Mouse (Mus musculus) myocyte (in vitro differentiated cells): Measurements from ENCODE around the gene Sipa1l1. TPM values are rescaled to one million over a fixed set of nuclear protein-coding genes. Genes with fewer than 3 reads are reported as not detected.

Source experiments
- H3K27me3 ChIP-seq: one replicate; pipeline ENCODE4 v1.6.1; 2011; ENCODE audit not compliant: control insufficient read depth, insufficient read depth, insufficient read length
- H3K36me3 ChIP-seq: one replicate; pipeline ENCODE4 v1.6.1; 2011; ENCODE audit not compliant: control insufficient read depth, insufficient read depth
- H3K4me2 ChIP-seq: one replicate; pipeline ENCODE4 v1.6.1; 2011; ENCODE audit warnings: low read depth, control low read depth
- H3K4me3 ChIP-seq: one replicate; pipeline ENCODE4 v1.5.1; 2011; ENCODE audit warnings: mild to moderate bottlenecking, control low read depth, moderate library complexity
- H3K79me2 ChIP-seq: one replicate; pipeline ENCODE4 v1.6.1; 2011; ENCODE audit not compliant: control insufficient read depth, insufficient read depth
- H3ac ChIP-seq: one replicate; pipeline ENCODE4 v1.6.1; 2011; ENCODE audit not compliant: control insufficient read depth, insufficient read length
- CEBPB ChIP-seq: IDR thresholded peaks from 2 replicates; pipeline ENCODE4 v1.6.1; 2011; ENCODE audit warnings: mild to moderate bottlenecking, moderate library complexity; ENCODE audit not compliant: poor library complexity, insufficient read depth, severe bottlenecking
- E2F4 ChIP-seq: IDR thresholded peaks from one replicate; pipeline ENCODE4 v1.6.1; 2011; ENCODE audit warnings: mild to moderate bottlenecking, control low read depth, moderate library complexity; ENCODE audit not compliant: insufficient read depth
- MAX ChIP-seq: IDR thresholded peaks from one replicate; pipeline ENCODE4 v1.6.1; 2011; ENCODE audit warnings: low read depth, mild to moderate bottlenecking, control low read depth
- MYOD1 ChIP-seq, 3 experiments: IDR thresholded peaks; one replicate each; pipeline ENCODE4 v1.6.1; 2011; ENCODE audit warnings: control low read depth in 2 of 3, low read depth in 2 of 3, mild to moderate bottlenecking in 2 of 3, moderate library complexity in 1 of 3; ENCODE audit not compliant: insufficient read length in 2 of 3, control insufficient read depth in 1 of 3
- MYOG ChIP-seq, 3 experiments: IDR thresholded peaks; one replicate each; pipeline ENCODE4 v1.6.1; 2011; ENCODE audit warnings: control low read depth in 2 of 3, low read depth in 2 of 3, mild to moderate bottlenecking in 2 of 3; ENCODE audit not compliant: insufficient read length in 2 of 3, control insufficient read depth in 1 of 3, insufficient read depth in 1 of 3
- POLR2A ChIP-seq: IDR thresholded peaks from one replicate; pipeline ENCODE4 v1.6.1; 2011; ENCODE audit warnings: low read depth, mild to moderate bottlenecking, control low read depth, moderate library complexity; ENCODE audit not compliant: insufficient read length
- POLR2AphosphoS2 ChIP-seq: IDR thresholded peaks from one replicate; pipeline ENCODE4 v1.6.1; 2011; ENCODE audit warnings: low read depth, control low read depth; ENCODE audit not compliant: insufficient read length
- REST ChIP-seq: IDR thresholded peaks from one replicate; pipeline ENCODE4 v1.6.1; 2011; ENCODE audit warnings: mild to moderate bottlenecking, control low read depth, moderate library complexity; ENCODE audit not compliant: insufficient read depth, insufficient read length
- SRF ChIP-seq: IDR thresholded peaks from one replicate; pipeline ENCODE4 v1.6.1; 2011; ENCODE audit warnings: low read depth; ENCODE audit not compliant: control insufficient read depth, insufficient read length
- TCF12 ChIP-seq: IDR thresholded peaks from one replicate; pipeline ENCODE4 v1.6.1; 2011; ENCODE audit warnings: mild to moderate bottlenecking, control low read depth; ENCODE audit not compliant: poor library complexity, insufficient read depth, severe bottlenecking
- TCF3 ChIP-seq: IDR thresholded peaks from one replicate; pipeline ENCODE4 v1.6.1; 2011; ENCODE audit warnings: low read depth, control low read depth; ENCODE audit not compliant: insufficient read length
- USF1 ChIP-seq: IDR thresholded peaks from one replicate; pipeline ENCODE4 v1.6.1; 2011; ENCODE audit warnings: low read depth, mild to moderate bottlenecking, control low read depth, moderate library complexity
- polyA plus RNA-seq: library from polyadenylated mRNA; unstranded; fragments of >200 nt; fragmentation: generic; extraction: Trizol; gene quantifications from one replicate; pipeline ENCODE4 v1.2.1, GENCODE M21; 2012; ENCODE audit warnings: missing spikeins

Gene Sipa1l1
- polyA plus RNA-seq, 1 experiment, result 22.5 TPM

GRCm38 (mm10) chr12:82365276-82365875 lies 196.3 kb downstream of the Sipa1l1 start:
- Histone ChIP-seq H3K36me3 (peaks cover 5% of the 10 kb centered on the region), H3K4me2 (no peak overlapping the region), H3K27me3 (no peaks in the 10 kb centered on the region), H3ac (no peak overlapping the region), H3K79me2 (no peaks in the 10 kb centered on the region), H3K4me3 (no peak overlapping the region)
- TF ChIP-seq MYOD1 (IDR thresholded peaks at IDR 0.05; ENCODE audit: control insufficient read depth in 1 of 3, insufficient read length in 2 of 3, low read depth in 2 of 3) (peak in 2 of 3 experiments; percentile 23 to 40), TCF3 (no peak)

DNA sequence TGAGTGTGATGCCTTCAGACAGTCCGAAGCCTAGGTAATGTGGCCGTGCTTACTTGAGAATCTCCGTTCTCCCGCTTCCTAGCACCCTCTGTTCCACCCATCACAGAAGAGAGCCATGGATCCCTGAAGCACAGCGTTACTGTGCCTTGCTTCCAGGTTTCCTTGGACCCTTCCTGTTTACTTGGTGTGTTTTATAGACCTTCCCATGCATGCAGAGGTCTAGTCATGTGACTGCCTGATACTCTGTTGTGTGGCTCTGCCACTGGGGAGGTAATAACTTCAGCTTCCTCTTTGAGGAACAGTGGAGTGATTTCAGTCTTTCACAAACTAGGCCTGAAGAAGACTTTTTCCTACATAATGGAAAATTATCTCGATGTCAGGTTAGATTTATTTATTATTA lies 197.6 kb downstream of the Sipa1l1 start:
- Histone ChIP-seq H3K4me3 (no peak overlapping the region), H3ac (no peak overlapping the region), H3K79me2 (no peaks in the 10 kb centered on the region), H3K36me3 (peaks cover 5% of the 10 kb centered on the region), H3K27me3 (no peaks in the 10 kb centered on the region), H3K4me2 (no peak overlapping the region)
- TF ChIP-seq MAX (no peak), REST (no peak)

- H3K36me3 ChIP-seq, result peaks cover 5% of the 10 kb centered on the region
- H3ac ChIP-seq, result no peak overlapping the region
- no peak overlapping the region for H3K4me2 ChIP-seq
- no peak overlapping the region for H3K4me3 ChIP-seq
- no peaks in the 10 kb centered on the region for H3K79me2 ChIP-seq
- no peaks in the 10 kb centered on the region for H3K27me3 ChIP-seq
- TF ChIP-seq MYOG (IDR thresholded peaks at IDR 0.05; ENCODE audit: control insufficient read depth in 1 of 3, insufficient read depth in 1 of 3, insufficient read length in 2 of 3, low read depth in 2 of 3), result no peak
- TF ChIP-seq REST, result no peak
- no peak for TF ChIP-seq TCF12
- no peak for TF ChIP-seq POLR2AphosphoS2
- TF ChIP-seq CEBPB, result no peak
- no peak for TF ChIP-seq E2F4
- no peak for TF ChIP-seq USF1
- no peak for TF ChIP-seq SRF
- no peak for TF ChIP-seq POLR2A
- TF ChIP-seq MAX, result no peak
- TF ChIP-seq TCF3, result no peak
- TF ChIP-seq MYOD1 (IDR thresholded peaks at IDR 0.05; ENCODE audit: control insufficient read depth in 1 of 3, insufficient read length in 2 of 3, low read depth in 2 of 3), result no peak
Observed at GRCm38 (mm10) chr12:82367345-82367744, 198.2 kb downstream of the Sipa1l1 start.

DNA sequence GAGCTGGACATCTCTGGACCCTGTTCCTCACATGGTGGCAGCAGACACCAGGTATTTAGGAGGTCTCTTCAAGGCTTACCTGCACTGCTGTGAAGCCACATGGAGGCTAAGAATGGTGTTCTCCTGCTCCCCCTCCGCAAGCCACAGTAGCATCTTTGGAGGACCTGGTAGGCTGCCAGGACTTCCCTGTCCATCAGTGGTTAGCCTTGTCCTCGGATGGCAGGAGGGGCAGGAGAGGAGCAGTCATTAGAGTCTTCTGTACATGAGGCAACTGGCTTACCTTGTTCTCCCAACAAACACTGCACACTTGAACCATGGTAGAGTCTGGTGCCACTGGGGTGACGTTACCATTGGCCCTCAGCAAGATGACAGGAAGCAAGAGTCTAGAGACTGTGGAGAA lies 198.9 kb downstream of the Sipa1l1 start:
- TF ChIP-seq CEBPB (no peak), TCF12 (no peak), REST (no peak), POLR2A (no peak), POLR2AphosphoS2 (no peak), SRF (no peak), MAX (no peak), MYOD1 (IDR thresholded peaks at IDR 0.05; ENCODE audit: control insufficient read depth in 1 of 3, insufficient read length in 2 of 3, low read depth in 2 of 3) (no peak), MYOG (IDR thresholded peaks at IDR 0.05; ENCODE audit: control insufficient read depth in 1 of 3, insufficient read depth in 1 of 3, insufficient read length in 2 of 3, low read depth in 2 of 3) (no peak), E2F4 (no peak), TCF3 (no peak), USF1 (no peak)
- no peaks in the 10 kb centered on the region for H3K27me3 ChIP-seq

GRCm38 (mm10) chr12:82369402-82370160 lies 200.5 kb downstream of the Sipa1l1 start:
- H3ac ChIP-seq, result no peak overlapping the region
- peaks cover 5% of the 10 kb centered on the region for H3K36me3 ChIP-seq
- no peaks in the 10 kb centered on the region for H3K79me2 ChIP-seq
- H3K27me3 ChIP-seq, result no peaks in the 10 kb centered on the region
- no peak overlapping the region for H3K4me3 ChIP-seq
- TF ChIP-seq MYOD1 (IDR thresholded peaks at IDR 0.05; ENCODE audit: control insufficient read depth in 1 of 3, insufficient read length in 2 of 3, low read depth in 2 of 3) (no peak), MYOG (IDR thresholded peaks at IDR 0.05; ENCODE audit: control insufficient read depth in 1 of 3, insufficient read depth in 1 of 3, insufficient read length in 2 of 3, low read depth in 2 of 3) (no peak), REST (no peak), POLR2AphosphoS2 (no peak), POLR2A (no peak), USF1 (no peak)
- no peak overlapping the region for H3K4me2 ChIP-seq

More for the DNA sequence above, 198.9 kb downstream of the Sipa1l1 start:
- H3ac ChIP-seq, result no peak overlapping the region
- H3K79me2 ChIP-seq, result no peaks in the 10 kb centered on the region
- H3K36me3 ChIP-seq, result peaks cover 5% of the 10 kb centered on the region
- no peak overlapping the region for H3K4me2 ChIP-seq
- no peak overlapping the region for H3K4me3 ChIP-seq
